Mouse (Mus musculus): Measurements from ENCODE around the gene Srpx2. TPM values are rescaled to one million over a fixed set of nuclear protein-coding genes. Genes with fewer than 3 reads are reported as not detected.

Srpx2 gene
- polyA plus RNA-seq, 1 experiment from 2014 or later: 1.1 TPM

GRCm38 (mm10) chrX:133939561-133939960, 31.3 kb downstream of the Srpx2 start:
- Histone ChIP-seq H3K4me1 (no peaks in the 10 kb centered on the region), H3K4me3 (no peak overlapping the region), H3K9me3 (no peaks in the 10 kb centered on the region), H3K9ac (replicated peaks) (no peak overlapping the region), H3K27ac (replicated peaks) (no peak overlapping the region), H3K36me3 (no peaks in the 10 kb centered on the region), H3K27me3 (no peaks in the 10 kb centered on the region), H3K4me2 (replicated peaks) (no peak overlapping the region)
- WGBS: 15% methylated on average over 1 of the region's 1 CpGs
- no peak for ATAC-seq (replicated peaks)

- no peak overlapping the region for H3K4me3 ChIP-seq
- no peak overlapping the region for H3K9ac ChIP-seq (replicated peaks)
- H3K27me3 ChIP-seq: 0 out of 2 replicates have a peak, but pooled peaks cover 2% of the 10 kb centered on the region
- WGBS: 29% methylated on average over 3 of the region's 3 CpGs
- no peaks in the 10 kb centered on the region for H3K36me3 ChIP-seq
- H3K4me2 ChIP-seq (replicated peaks): no peak overlapping the region
- ATAC-seq (replicated peaks): peak; percentile 67
- H3K27ac ChIP-seq (replicated peaks): no peak overlapping the region
- H3K9me3 ChIP-seq: no peaks in the 10 kb centered on the region
- H3K4me1 ChIP-seq: no peaks in the 10 kb centered on the region
These were observed 39.2 kb downstream of the Srpx2 start for GRCm38 (mm10) chrX:133947427-133947826.

- Histone ChIP-seq H3K9ac (replicated peaks) (no peak overlapping the region), H3K27me3 (no peaks in the 10 kb centered on the region), H3K4me1 (no peaks in the 10 kb centered on the region), H3K27ac (replicated peaks) (no peak overlapping the region), H3K36me3 (no peaks in the 10 kb centered on the region), H3K9me3 (no peaks in the 10 kb centered on the region), H3K4me3 (no peak overlapping the region), H3K4me2 (replicated peaks) (no peak overlapping the region)
- ATAC-seq (replicated peaks): no peak
- WGBS: 45% methylated on average over 7 of the region's 7 CpGs
These were observed 46.4 kb downstream of the Srpx2 start for GRCm38 (mm10) chrX:133954661-133955060.

GRCm38 (mm10) chrX:133960617-133961016, 52.4 kb downstream of the Srpx2 start:
- H3K4me3 ChIP-seq: no peak overlapping the region
- no peaks in the 10 kb centered on the region for H3K36me3 ChIP-seq
- no peak overlapping the region for H3K27ac ChIP-seq (replicated peaks)
- no peak for ATAC-seq (replicated peaks)
- WGBS: 59% methylated on average over 2 of the region's 2 CpGs
- no peaks in the 10 kb centered on the region for H3K27me3 ChIP-seq
- no peaks in the 10 kb centered on the region for H3K9me3 ChIP-seq
- H3K4me2 ChIP-seq (replicated peaks): no peak overlapping the region
- no peaks in the 10 kb centered on the region for H3K4me1 ChIP-seq
- no peak overlapping the region for H3K9ac ChIP-seq (replicated peaks)

GRCm38 (mm10) chrX:133964615-133965014, 56.4 kb downstream of the Srpx2 start:
- H3K4me3 ChIP-seq: no peak overlapping the region
- H3K9ac ChIP-seq (replicated peaks): no peak overlapping the region
- no peaks in the 10 kb centered on the region for H3K27me3 ChIP-seq
- no peak for ATAC-seq (replicated peaks)
- 59% methylated on average over 2 of the region's 2 CpGs for WGBS
- H3K9me3 ChIP-seq: no peaks in the 10 kb centered on the region
- no peak overlapping the region for H3K4me2 ChIP-seq (replicated peaks)
- H3K4me1 ChIP-seq: no peaks in the 10 kb centered on the region
- no peak overlapping the region for H3K27ac ChIP-seq (replicated peaks)
- H3K36me3 ChIP-seq: no peaks in the 10 kb centered on the region

GRCm38 (mm10) chrX:133981231-133982002, 73.2 kb downstream of the Srpx2 start, which contains the start of gene Sytl4:
TSS of gene Sytl4 (minus strand) at chrX:133981812.
- peak; percentile 58 for ATAC-seq (replicated peaks)
- H3K27me3 ChIP-seq: no peaks in the 10 kb centered on the region
- H3K9ac ChIP-seq (replicated peaks): no peak within 1 kb of the TSS
- H3K9me3 ChIP-seq: no peaks in the 10 kb centered on the region
- 19% methylated on average over 29 of the region's 29 CpGs for WGBS
- H3K27ac ChIP-seq (replicated peaks): no peak within 1 kb of the TSS
- H3K36me3 ChIP-seq: no peaks in the 10 kb centered on the region
- peak within 1 kb of the TSS; percentile 31 for H3K4me3 ChIP-seq
- H3K4me2 ChIP-seq (replicated peaks): peak within 1 kb of the TSS; percentile 44
- no peaks in the 10 kb centered on the region; the same call in 1 of the 2 replicates for H3K4me1 ChIP-seq

Other genes with a start within 250 kb of the Srpx2 start
- 14.3 and 14.9 TPM in 2 replicates for gene Pcdh19, start 219.4 kb upstream of the Srpx2 start, polyA plus RNA-seq (2015; fragmentation: Nextera tagmentation; extraction: Ambion mirVana)
- 0.24 TPM in 1 of 2 replicates, not detected in the other for gene Tnmd, start 57.4 kb upstream of the Srpx2 start, polyA plus RNA-seq (2015; fragmentation: Nextera tagmentation; extraction: Ambion mirVana)
- gene Tspan6, start 10.0 kb upstream of the Srpx2 start, polyA plus RNA-seq (2015; fragmentation: Nextera tagmentation; extraction: Ambion mirVana): 217 and 232 TPM in 2 replicates
- 0.36 and 0.82 TPM in 2 replicates for gene Sytl4, start 73.4 kb downstream of the Srpx2 start, polyA plus RNA-seq (2015; fragmentation: Nextera tagmentation; extraction: Ambion mirVana)
- 56.8 and 62.1 TPM in 2 replicates for gene Cstf2, start 150.8 kb downstream of the Srpx2 start, polyA plus RNA-seq (2015; fragmentation: Nextera tagmentation; extraction: Ambion mirVana)

All from forebrain, embryonic 15.5 days (tissue).